Mouse (Mus musculus): ENCODE data around the gene Phlpp1.

DNA sequence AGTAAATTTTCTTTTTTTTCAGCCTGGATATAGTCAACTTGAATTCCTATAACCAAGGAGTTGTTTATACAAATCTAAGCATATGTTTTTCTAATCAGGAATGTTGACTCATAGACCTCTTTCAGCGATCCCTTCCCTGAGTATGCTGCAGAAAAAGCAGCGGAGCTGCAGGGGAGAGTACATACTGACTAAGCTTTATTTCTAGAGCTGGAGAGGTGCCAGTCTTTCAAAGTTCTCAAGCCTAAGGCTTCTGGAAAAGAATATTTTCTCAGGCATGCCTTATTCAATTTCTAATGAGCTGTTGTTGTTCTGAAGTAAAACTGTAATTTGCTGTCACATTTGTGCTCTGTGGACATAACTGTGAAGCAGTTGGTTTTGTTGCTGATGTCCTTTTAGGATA is 70.6 kb downstream of the Phlpp1 start:
- TF ChIP-seq CTCF (conservative IDR thresholded peaks at IDR 0.05; ENCODE audit: low read length) (no peak), NANOG (IDR thresholded peaks at IDR 0.05; ENCODE audit: borderline replicate concordance, low read length) (no peak)

Measured in E14TG2a.4 (cell line).